ENCODE assay signal across 8 mouse cellular contexts in genomic region chr17:80468417-80468894, GRCm38 (mm10). TPM values are rescaled to one million over a fixed set of nuclear protein-coding genes. Genes with fewer than 3 reads are reported as not detected.
A peak's percentile ranks its signal among the peaks of the same experiment; 100 is the strongest.
DNase-seq lines count a peak whose midpoint lies in the region; ATAC-seq and TF ChIP-seq lines count a peak whose summit lies in the region.
"Not testable (repeated sequence)": the region's sequence is repeated elsewhere in the genome, so short reads cannot be mapped to it uniquely, and the experiment has no call there.

No protein-coding gene starts in this region.

- H3K4me1 ChIP-seq in liver, embryonic 13.5 days (replicated peaks) = peaks cover 38% of the 10 kb centered on the region
- not testable (repeated sequence) for H3K4me1 ChIP-seq in spleen, adult 2 months (ENCODE audit: control insufficient read depth, insufficient read depth, insufficient read length)

- not testable (repeated sequence) for H3K9ac ChIP-seq in liver, embryonic 13.5 days

- not testable (repeated sequence) for TF ChIP-seq CTCF in spleen, adult 2 months (IDR thresholded peaks at IDR 0.05; ENCODE audit: extremely low read depth, insufficient read depth, insufficient read length, insufficient replicate concordance)

- not testable (repeated sequence) for H3K9me3 ChIP-seq in liver, embryonic 13.5 days (replicated peaks)

- ATAC-seq in activated CD4-positive, CD25-positive, alpha-beta regulatory T cell, adult 4 months = peak; percentile 81
- peak; percentile 93 for ATAC-seq in liver, embryonic 13.5 days (ENCODE audit: low read depth)
- peak; percentile 99 for ATAC-seq in megakaryocyte, adult 5-6 weeks (ENCODE audit: poor library complexity, severe bottlenecking)

- peak overlapping the region; percentile 34; the same call in 1 of the 2 replicates for H3K4me2 ChIP-seq in liver, embryonic 13.5 days

- not testable (repeated sequence) for H3K4me3 ChIP-seq in liver, embryonic 13.5 days (replicated peaks); spleen, adult 2 months (ENCODE audit: extremely low read depth, insufficient read depth, insufficient read length)

- DNase-seq in CD4-positive, CD25-positive, alpha-beta regulatory T cell, adult 2 months (ENCODE audit: low read depth, low spot score) = peak; percentile 74
- peak; percentile 94 for DNase-seq in heart, adult 11 months
- peak; percentile 65 to 66 for DNase-seq in kidney, adult 8-10 months
- peak; percentile 77 for DNase-seq in liver, embryonic 13.5 days
- DNase-seq in spleen, adult 2 months (ENCODE audit: low read depth in 1 of 2, low spot score in 2 of 2) = peak; percentile 43 to 57
- peak; percentile 18 for DNase-seq in thymus, postnatal 4 days

- H3K27ac ChIP-seq in liver, embryonic 13.5 days = peak overlapping the region; percentile 23; the same call in 1 of the 2 replicates
- not testable (repeated sequence) for H3K27ac ChIP-seq in spleen, adult 2 months (ENCODE audit: insufficient read depth, low read length)

- not testable (repeated sequence) for H3K36me3 ChIP-seq in liver, embryonic 13.5 days; spleen, adult 2 months (ENCODE audit: control insufficient read depth, insufficient read depth, low read length)

- not testable (repeated sequence) for H3K27me3 ChIP-seq in liver, embryonic 13.5 days; spleen, adult 2 months (ENCODE audit: control insufficient read depth, insufficient read depth, low read length)

- WGBS in liver, embryonic 13.5 days (ENCODE audit: insufficient replicate concordance) = 8% methylated on average over 3 of the region's 3 CpGs
- WGBS in spleen, adult 2 months = 7% methylated on average over 3 of the region's 3 CpGs

- not testable (repeated sequence) for TF ChIP-seq POLR2A in spleen, adult 2 months (IDR thresholded peaks at IDR 0.05; ENCODE audit: low read depth, low read length)

RNA-seq across cellular contexts. Expression of gene Sos1, which starts 11.8 kb away (rescaled TPM):
- 1 to 10 TPM; 4.7 to 5.4 TPM for polyA plus RNA-seq in activated CD4-positive, CD25-positive, alpha-beta regulatory T cell, adult 4 months (2017; shearing (Covaris generic))
- 1.1 TPM in 2 replicates for polyA plus RNA-seq in liver, embryonic 13.5 days (2015; fragmentation: Nextera tagmentation; extraction: Ambion mirVana)
- 16.4 and 17.2 TPM in 2 replicates for total RNA-seq in megakaryocyte, adult 5-6 weeks (2015)
- 6.1 and 10.0 TPM in 2 replicates for total RNA-seq in megakaryocyte, adult 5-6 weeks (2017)
- polyA plus RNA-seq in spleen, adult 2 months (2012; rRNA removed) = 2.5 and 2.7 TPM in 2 replicates

Comparison
In these comparisons a context has a peak if more than half of its experiments do, and no peak if none do; other contexts are left out.
1. DNase-seq: peak in every context shown above with its lines; median percentile 94 in heart, adult 11 months; 77 in liver, embryonic 13.5 days; 74 in CD4-positive, CD25-positive, alpha-beta regulatory T cell, adult 2 months; 66 in kidney, adult 8-10 months; 50 in spleen, adult 2 months; 18 in thymus, postnatal 4 days.